Mouse (Mus musculus) effector memory CD4-positive, alpha-beta T cell, adult 5 months (primary cell): ENCODE results near the gene Gm10283. TPM values are rescaled to one million over a fixed set of nuclear protein-coding genes. Genes with fewer than 3 reads are reported as not detected.

Experiments
- polyA plus RNA-seq: library from polyadenylated mRNA; unstranded; fragments of 100-300 nt; shearing (Covaris generic); gene quantifications from one replicate; pipeline ENCODE4 v1.2.1, GENCODE M21; 2017

The Gm10283 gene
- polyA plus RNA-seq, result not detected

DNA sequence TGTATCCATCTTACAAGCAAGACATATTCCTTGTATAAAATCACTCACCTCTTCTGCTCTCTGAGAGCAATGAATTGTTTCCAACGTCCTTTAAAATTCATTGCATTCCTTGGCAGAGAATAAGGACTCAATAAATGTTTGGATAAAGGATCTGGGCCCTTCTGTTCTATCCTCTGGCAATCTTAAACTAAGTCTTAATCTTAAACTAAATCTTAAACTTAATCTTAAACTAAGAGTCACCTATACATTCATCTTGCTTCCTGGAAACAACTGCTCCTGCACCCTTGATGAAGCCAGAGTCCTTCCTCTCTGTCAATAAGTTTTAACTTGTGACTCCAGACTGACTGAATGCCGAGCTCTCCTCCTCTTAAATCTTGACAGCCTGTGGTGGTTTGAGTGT is at the start of gene Gm10283:
Gene Gm10283 (minus strand): TSS at position 101 of the 400 bp plus-strand sequence.

GRCm38 (mm10) chr8:60505653-60506521 is 2.9 kb upstream of the Gm10283 start, which contains the start of gene Aadat:
TSS of gene Aadat (plus strand) at chr8:60505932.

Other genes starting within 250 kb of the Gm10283 start
- gene Aadat, start 2.7 kb upstream of the Gm10283 start, polyA plus RNA-seq, result not detected
- gene Mfap3l, start 129.6 kb upstream of the Gm10283 start, polyA plus RNA-seq, result not detected